14 mouse cellular contexts compared by ENCODE assay signal in genomic region chr1:89757545-89757944, GRCm38 (mm10).
A peak's percentile ranks its signal among the peaks of the same experiment; 100 is the strongest.
DNase-seq lines count a peak whose midpoint lies in the region; ATAC-seq and TF ChIP-seq lines count a peak whose summit lies in the region.
"Had no signal": no experiment of that assay in that cellular context is flagged by ENCODE, and none has a peak within 500 bp of the region (broad histone marks: within the 10 kb centered on the region; RNA-seq: fewer than 3 reads in every experiment).

No protein-coding gene starts in this region.

- H3K9me3 ChIP-seq in intestine, postnatal 0 days (ENCODE audit: control insufficient read depth), result no peaks in the 10 kb centered on the region
- no peaks in the 10 kb centered on the region for H3K9me3 ChIP-seq in intestine, embryonic 15.5 days
- H3K9me3 ChIP-seq in hindbrain, embryonic 13.5 days, result no peaks in the 10 kb centered on the region
- H3K9me3 ChIP-seq: embryonic facial prominence, embryonic 15.5 days; heart, embryonic 10.5 days; neural tube, embryonic 12.5 days; stomach, embryonic 15.5 days had no signal

- no peak for TF ChIP-seq POLR2A in thymus, adult 2 months (IDR thresholded peaks at IDR 0.05; ENCODE audit: control insufficient read depth, extremely low read depth, insufficient read depth, low read length, poor library complexity)

- H3K4me1 ChIP-seq in intestine, postnatal 0 days (replicated peaks; ENCODE audit: control insufficient read depth, insufficient read depth, low read length), result no peaks in the 10 kb centered on the region
- H3K4me1 ChIP-seq in intestine, embryonic 15.5 days (replicated peaks), result no peaks in the 10 kb centered on the region
- no peaks in the 10 kb centered on the region for H3K4me1 ChIP-seq in thymus, adult 2 months (replicated peaks; ENCODE audit: control insufficient read depth, insufficient read depth, low read length)
- H3K4me1 ChIP-seq in hindbrain, embryonic 13.5 days (replicated peaks), result peaks cover 29% of the 10 kb centered on the region
- H3K4me1 ChIP-seq: embryonic facial prominence, embryonic 15.5 days; stomach, embryonic 15.5 days had no signal

- intact Hi-C loops in gastrocnemius, postnatal 36 days (cut with DNase I), result no loop called here
- intact Hi-C loops in left cerebral cortex, postnatal 4 days (cut with DNase I), result no loop called here

- H3K9ac ChIP-seq in intestine, postnatal 0 days (ENCODE audit: low read depth, low read length), result no peak overlapping the region
- no peak overlapping the region for H3K9ac ChIP-seq in intestine, embryonic 15.5 days
- H3K9ac ChIP-seq in hindbrain, embryonic 13.5 days, result no peak overlapping the region
- H3K9ac ChIP-seq: embryonic facial prominence, embryonic 15.5 days; limb, embryonic 12.5 days; neural tube, embryonic 12.5 days; stomach, embryonic 15.5 days had no signal

- no peak overlapping the region for H3K4me3 ChIP-seq in intestine, postnatal 0 days (ENCODE audit: low read depth, low read length)
- no peak overlapping the region for H3K4me3 ChIP-seq in intestine, embryonic 15.5 days (replicated peaks)
- H3K4me3 ChIP-seq in thymus, adult 2 months (ENCODE audit: control insufficient read depth, insufficient read depth, low read length), result no peak overlapping the region
- no peak overlapping the region for H3K4me3 ChIP-seq in hindbrain, embryonic 13.5 days
- H3K4me3 ChIP-seq: embryonic facial prominence, embryonic 15.5 days; heart, embryonic 10.5 days; limb, embryonic 12.5 days; neural tube, embryonic 12.5 days; stomach, embryonic 15.5 days had no signal

- peak; percentile 64 for TF ChIP-seq CTCF in intestine, postnatal 0 days (IDR thresholded peaks at IDR 0.05; ENCODE audit: low read depth)
- TF ChIP-seq CTCF in thymus, adult 2 months (IDR thresholded peaks at IDR 0.05; ENCODE audit: borderline replicate concordance, control insufficient read depth, extremely low read depth, insufficient read depth, low read length, poor library complexity), result no peak

- no peak for ATAC-seq in intestine, postnatal 0 days
- no peak for ATAC-seq in intestine, embryonic 15.5 days
- 0 out of 2 replicates have a peak, but pooled peaks have one; percentile 43 for ATAC-seq in hindbrain, embryonic 13.5 days (ENCODE audit: low FRiP score)
- ATAC-seq: activated CD4-positive, CD25-positive, alpha-beta regulatory T cell, adult 4 months had no signal

- WGBS in intestine, postnatal 0 days, result 55% methylated on average over 3 of the region's 3 CpGs
- 57% methylated on average over 3 of the region's 3 CpGs for WGBS in intestine, embryonic 15.5 days
- WGBS in thymus, adult 2 months, result 70% methylated on average over 3 of the region's 3 CpGs
- 52% methylated on average over 3 of the region's 3 CpGs for WGBS in hindbrain, embryonic 13.5 days

- H3K27me3 ChIP-seq in intestine, postnatal 0 days (replicated peaks; ENCODE audit: control insufficient read depth, insufficient read depth, low read length), result no peaks in the 10 kb centered on the region
- H3K27me3 ChIP-seq in intestine, embryonic 15.5 days (replicated peaks), result no peaks in the 10 kb centered on the region
- no peaks in the 10 kb centered on the region for H3K27me3 ChIP-seq in thymus, adult 2 months (ENCODE audit: control insufficient read depth, insufficient read depth, low read length)
- peaks cover 16% of the 10 kb centered on the region; the same call in 1 of the 2 replicates for H3K27me3 ChIP-seq in hindbrain, embryonic 13.5 days
- H3K27me3 ChIP-seq: embryonic facial prominence, embryonic 15.5 days; stomach, embryonic 15.5 days had no signal

- H3K4me2 ChIP-seq in intestine, postnatal 0 days (replicated peaks; ENCODE audit: low read depth), result no peak overlapping the region
- H3K4me2 ChIP-seq in intestine, embryonic 15.5 days (replicated peaks), result no peak overlapping the region
- H3K4me2 ChIP-seq in hindbrain, embryonic 13.5 days, result no peak overlapping the region
- H3K4me2 ChIP-seq: embryonic facial prominence, embryonic 15.5 days; limb, embryonic 12.5 days; neural tube, embryonic 12.5 days; stomach, embryonic 15.5 days had no signal

- no peak overlapping the region for H3K27ac ChIP-seq in intestine, postnatal 0 days (ENCODE audit: low read depth, low read length)
- H3K27ac ChIP-seq in intestine, embryonic 15.5 days, result no peak overlapping the region
- H3K27ac ChIP-seq in thymus, adult 2 months (ENCODE audit: control insufficient read depth, insufficient read depth, low read length), result no peak overlapping the region
- no peak overlapping the region for H3K27ac ChIP-seq in hindbrain, embryonic 13.5 days
- H3K27ac ChIP-seq: embryonic facial prominence, embryonic 15.5 days; heart, embryonic 10.5 days; limb, embryonic 12.5 days; neural tube, embryonic 12.5 days; stomach, embryonic 15.5 days had no signal

- H3K36me3 ChIP-seq in intestine, postnatal 0 days (ENCODE audit: control insufficient read depth, insufficient read depth), result no peaks in the 10 kb centered on the region; the same call in 1 of the 2 replicates
- no peaks in the 10 kb centered on the region for H3K36me3 ChIP-seq in intestine, embryonic 15.5 days
- no peaks in the 10 kb centered on the region for H3K36me3 ChIP-seq in thymus, adult 2 months (ENCODE audit: control insufficient read depth, insufficient read depth, low read length)
- H3K36me3 ChIP-seq in hindbrain, embryonic 13.5 days, result peaks cover 5% of the 10 kb centered on the region
- H3K36me3 ChIP-seq: embryonic facial prominence, embryonic 15.5 days; stomach, embryonic 15.5 days had no signal

- DNase-seq in thymus, adult 2 months, result peak; percentile 23
- DNase-seq in thymus, adult 18-20 months, result no peak
- DNase-seq in thymus, postnatal 36 days, result peak; percentile 7 to 18
- no peak for DNase-seq in gastrocnemius, postnatal 36 days
- DNase-seq in left cerebral cortex, postnatal 4 days, result no peak

Comparison
In these comparisons a context has a peak if more than half of its experiments do, and no peak if none do; other contexts are left out.
1. DNase-seq: peak in thymus, adult 2 months (single experiment) and thymus, postnatal 36 days (2 of 2); none in thymus, adult 18-20 months (0 of 2), gastrocnemius, postnatal 36 days (0 of 2) and left cerebral cortex, postnatal 4 days (single experiment).